Mouse (Mus musculus): ENCODE results near the gene Cacna2d3.

GRCm38 (mm10) chr14:28915004-28915403, 806.7 kb downstream of the Cacna2d3 start:
- TF ChIP-seq CTCF (conservative IDR thresholded peaks at IDR 0.05; ENCODE audit: low read length) (no peak), POU5F1 (IDR thresholded peaks at IDR 0.05; ENCODE audit: borderline replicate concordance, low read length) (no peak), NANOG (IDR thresholded peaks at IDR 0.05; ENCODE audit: borderline replicate concordance, low read length) (no peak)

Measured in E14TG2a.4 (cell line).